Mouse (Mus musculus) liver, embryonic 14.5 days (tissue): Measurements from ENCODE around the gene Pi4k2b.

Experiments
- CTCF ChIP-seq: IDR thresholded peaks from 2 replicates; pipeline ENCODE4 v1.5.1; 2016; ENCODE audit warnings: antibody characterized with exemption, low read depth, control low read depth
- EP300 ChIP-seq: IDR thresholded peaks from 2 replicates; pipeline ENCODE4 v1.6.1; 2016; ENCODE audit warnings: antibody characterized with exemption, low read depth

GRCm38 (mm10) chr5:52813312-52813711, 71.9 kb downstream of the Pi4k2b start:
- TF ChIP-seq CTCF (no peak), EP300 (no peak)
